Mouse (Mus musculus): Measurements from ENCODE around the gene Map3k19. TPM values are rescaled to one million over a fixed set of nuclear protein-coding genes. Genes with fewer than 3 reads are reported as not detected.

Map3k19 gene
- total RNA-seq, 1 experiment = not detected

- H3K4me3 ChIP-seq (ENCODE audit: insufficient read depth in 1 of 2, low read depth in 1 of 2, low read length in 2 of 2, poor library complexity in 1 of 2, severe bottlenecking in 1 of 2) = no peak overlapping the region
- no peak for DNase-seq (ENCODE audit: low read depth, low spot score)
- in situ Hi-C loops (cut with MboI; ENCODE audit: low sequenced_read_pairs in 2 of 2, unreplicated experiment in 2 of 2) = no loop called here
- no peaks in the 10 kb centered on the region for H3K9me3 ChIP-seq (ENCODE audit: control insufficient read depth, insufficient read depth, low read depth, low read length)
- no peak overlapping the region for H3K27ac ChIP-seq (ENCODE audit: insufficient read depth, low read depth, low read length, poor library complexity, severe bottlenecking)
- TF ChIP-seq ZC3H11A (IDR thresholded peaks at IDR 0.05; ENCODE audit: borderline replicate concordance, low read depth, low read length) (no peak), ZNF384 (IDR thresholded peaks at IDR 0.05; ENCODE audit: low read depth, low read length) (no peak), CHD2 (IDR thresholded peaks at IDR 0.05; ENCODE audit: low read depth, low read length) (no peak), MAFK (IDR thresholded peaks at IDR 0.05; ENCODE audit: insufficient read depth, low read depth, low read length) (no peak), HCFC1 (IDR thresholded peaks at IDR 0.05; ENCODE audit: borderline replicate concordance, insufficient read depth, low read length) (no peak)
- H3K36me3 ChIP-seq (ENCODE audit: control insufficient read depth, insufficient read depth, low read length, poor library complexity, severe bottlenecking) = 0 out of 2 replicates have a peak, but pooled peaks cover 2% of the 10 kb centered on the region
- no peak overlapping the region for H3K9ac ChIP-seq (ENCODE audit: insufficient read depth, low read depth, low read length, poor library complexity, severe bottlenecking)
- H3K4me1 ChIP-seq (ENCODE audit: control insufficient read depth in 2 of 2, insufficient read depth in 2 of 2, low read length in 2 of 2, poor library complexity in 1 of 2) = peaks cover 0 to 18% of the 10 kb centered on the region in 2 experiments; a peak in 2 of 4 replicates
Observed at GRCm38 (mm10) chr1:127788943-127789342, 65.9 kb downstream of the Map3k19 start.

- Histone ChIP-seq H3K36me3 (ENCODE audit: control insufficient read depth, insufficient read depth, low read length, poor library complexity, severe bottlenecking) (no peaks in the 10 kb centered on the region), H3K9ac (ENCODE audit: insufficient read depth, low read depth, low read length, poor library complexity, severe bottlenecking) (no peak overlapping the region), H3K27ac (ENCODE audit: insufficient read depth, low read depth, low read length, poor library complexity, severe bottlenecking) (no peak overlapping the region), H3K4me3 (ENCODE audit: insufficient read depth in 1 of 2, low read depth in 1 of 2, low read length in 2 of 2, poor library complexity in 1 of 2, severe bottlenecking in 1 of 2) (no peak overlapping the region), H3K9me3 (ENCODE audit: control insufficient read depth, insufficient read depth, low read depth, low read length) (no peaks in the 10 kb centered on the region), H3K4me1 (ENCODE audit: control insufficient read depth in 2 of 2, insufficient read depth in 2 of 2, low read length in 2 of 2, poor library complexity in 1 of 2) (peaks cover 0 to 27% of the 10 kb centered on the region in 2 experiments; a peak in 3 of 4 replicates)
- in situ Hi-C loops (cut with MboI; ENCODE audit: low sequenced_read_pairs in 2 of 2, unreplicated experiment in 2 of 2) = no loop called here
- no peak for DNase-seq (ENCODE audit: low read depth, low spot score)
- TF ChIP-seq HCFC1 (IDR thresholded peaks at IDR 0.05; ENCODE audit: borderline replicate concordance, insufficient read depth, low read length) (no peak), ZC3H11A (IDR thresholded peaks at IDR 0.05; ENCODE audit: borderline replicate concordance, low read depth, low read length) (no peak), CHD2 (IDR thresholded peaks at IDR 0.05; ENCODE audit: low read depth, low read length) (no peak), MAFK (IDR thresholded peaks at IDR 0.05; ENCODE audit: insufficient read depth, low read depth, low read length) (no peak), ZNF384 (IDR thresholded peaks at IDR 0.05; ENCODE audit: low read depth, low read length) (no peak)
Observed at GRCm38 (mm10) chr1:127785882-127786281, 68.9 kb downstream of the Map3k19 start.

- Histone ChIP-seq H3K4me1 (ENCODE audit: control insufficient read depth in 2 of 2, insufficient read depth in 2 of 2, low read length in 2 of 2, poor library complexity in 1 of 2) (peaks cover 2 to 33% of the 10 kb centered on the region in 2 experiments; a peak in 3 of 4 replicates), H3K9me3 (ENCODE audit: control insufficient read depth, insufficient read depth, low read depth, low read length) (no peaks in the 10 kb centered on the region), H3K36me3 (ENCODE audit: control insufficient read depth, insufficient read depth, low read length, poor library complexity, severe bottlenecking) (no peaks in the 10 kb centered on the region), H3K27ac (ENCODE audit: insufficient read depth, low read depth, low read length, poor library complexity, severe bottlenecking) (no peak overlapping the region), H3K9ac (ENCODE audit: insufficient read depth, low read depth, low read length, poor library complexity, severe bottlenecking) (no peak overlapping the region), H3K4me3 (ENCODE audit: insufficient read depth in 1 of 2, low read depth in 1 of 2, low read length in 2 of 2, poor library complexity in 1 of 2, severe bottlenecking in 1 of 2) (no peak overlapping the region)
- DNase-seq (ENCODE audit: low read depth, low spot score) = no peak
- in situ Hi-C loops (cut with MboI; ENCODE audit: low sequenced_read_pairs in 2 of 2, unreplicated experiment in 2 of 2) = no loop called here
- no peak for TF ChIP-seq HCFC1 (IDR thresholded peaks at IDR 0.05; ENCODE audit: borderline replicate concordance, insufficient read depth, low read length)
- TF ChIP-seq MAFK (IDR thresholded peaks at IDR 0.05; ENCODE audit: insufficient read depth, low read depth, low read length) = no peak
- TF ChIP-seq ZNF384 (IDR thresholded peaks at IDR 0.05; ENCODE audit: low read depth, low read length) = no peak
- no peak for TF ChIP-seq CHD2 (IDR thresholded peaks at IDR 0.05; ENCODE audit: low read depth, low read length)
- no peak for TF ChIP-seq ZC3H11A (IDR thresholded peaks at IDR 0.05; ENCODE audit: borderline replicate concordance, low read depth, low read length)
Observed at GRCm38 (mm10) chr1:127783862-127784261, 71.0 kb downstream of the Map3k19 start.

- Histone ChIP-seq H3K4me3 (ENCODE audit: insufficient read depth in 1 of 2, low read depth in 1 of 2, low read length in 2 of 2, poor library complexity in 1 of 2, severe bottlenecking in 1 of 2) (no peak overlapping the region), H3K4me1 (ENCODE audit: control insufficient read depth in 2 of 2, insufficient read depth in 2 of 2, low read length in 2 of 2, poor library complexity in 1 of 2) (peaks cover 2 to 34% of the 10 kb centered on the region in 2 experiments; a peak in 3 of 4 replicates), H3K9me3 (ENCODE audit: control insufficient read depth, insufficient read depth, low read depth, low read length) (no peaks in the 10 kb centered on the region), H3K9ac (ENCODE audit: insufficient read depth, low read depth, low read length, poor library complexity, severe bottlenecking) (no peak overlapping the region), H3K27ac (ENCODE audit: insufficient read depth, low read depth, low read length, poor library complexity, severe bottlenecking) (no peak overlapping the region), H3K36me3 (ENCODE audit: control insufficient read depth, insufficient read depth, low read length, poor library complexity, severe bottlenecking) (no peaks in the 10 kb centered on the region)
- TF ChIP-seq MAFK (IDR thresholded peaks at IDR 0.05; ENCODE audit: insufficient read depth, low read depth, low read length) (no peak), ZC3H11A (IDR thresholded peaks at IDR 0.05; ENCODE audit: borderline replicate concordance, low read depth, low read length) (no peak), ZNF384 (IDR thresholded peaks at IDR 0.05; ENCODE audit: low read depth, low read length) (no peak), HCFC1 (IDR thresholded peaks at IDR 0.05; ENCODE audit: borderline replicate concordance, insufficient read depth, low read length) (no peak)
- no peak for DNase-seq (ENCODE audit: low read depth, low spot score)
- in situ Hi-C loops (cut with MboI; ENCODE audit: low sequenced_read_pairs in 2 of 2, unreplicated experiment in 2 of 2) = no loop called here
Observed at GRCm38 (mm10) chr1:127780849-127781248, 74.0 kb downstream of the Map3k19 start.

GRCm38 (mm10) chr1:127780142-127780541 lies 74.7 kb downstream of the Map3k19 start:
- DNase-seq (ENCODE audit: low read depth, low spot score) = no peak
- H3K9me3 ChIP-seq (ENCODE audit: control insufficient read depth, insufficient read depth, low read depth, low read length) = no peaks in the 10 kb centered on the region
- H3K27ac ChIP-seq (ENCODE audit: insufficient read depth, low read depth, low read length, poor library complexity, severe bottlenecking) = no peak overlapping the region
- H3K4me1 ChIP-seq (ENCODE audit: control insufficient read depth in 2 of 2, insufficient read depth in 2 of 2, low read length in 2 of 2, poor library complexity in 1 of 2) = peaks cover 2 to 31% of the 10 kb centered on the region in 2 experiments; a peak in 3 of 4 replicates
- in situ Hi-C loops (cut with MboI; ENCODE audit: low sequenced_read_pairs in 2 of 2, unreplicated experiment in 2 of 2) = no loop called here
- H3K9ac ChIP-seq (ENCODE audit: insufficient read depth, low read depth, low read length, poor library complexity, severe bottlenecking) = no peak overlapping the region
- H3K4me3 ChIP-seq (ENCODE audit: insufficient read depth in 1 of 2, low read depth in 1 of 2, low read length in 2 of 2, poor library complexity in 1 of 2, severe bottlenecking in 1 of 2) = no peak overlapping the region
- TF ChIP-seq HCFC1 (IDR thresholded peaks at IDR 0.05; ENCODE audit: borderline replicate concordance, insufficient read depth, low read length) (no peak), ZNF384 (IDR thresholded peaks at IDR 0.05; ENCODE audit: low read depth, low read length) (no peak), ZC3H11A (IDR thresholded peaks at IDR 0.05; ENCODE audit: borderline replicate concordance, low read depth, low read length) (no peak), MAFK (IDR thresholded peaks at IDR 0.05; ENCODE audit: insufficient read depth, low read depth, low read length) (no peak), CHD2 (IDR thresholded peaks at IDR 0.05; ENCODE audit: low read depth, low read length) (no peak)
- no peaks in the 10 kb centered on the region for H3K36me3 ChIP-seq (ENCODE audit: control insufficient read depth, insufficient read depth, low read length, poor library complexity, severe bottlenecking)

All from ES-E14 (cell line).